Mouse (Mus musculus): ENCODE results near the gene Ptpro.

Gene Ptpro

GRCm38 (mm10) chr6:137503009-137503408 is 250.9 kb downstream of the Ptpro start:
- DNase-seq: no peak

GRCm38 (mm10) chr6:137503462-137503861 is 251.3 kb downstream of the Ptpro start:
- DNase-seq: no peak

- DNase-seq: no peak
Observed at GRCm38 (mm10) chr6:137504052-137504451, 251.9 kb downstream of the Ptpro start.

GRCm38 (mm10) chr6:137505555-137506227 is 253.6 kb downstream of the Ptpro start:
- no peak for DNase-seq

- no peak for DNase-seq
Observed at GRCm38 (mm10) chr6:137506563-137506962, 254.4 kb downstream of the Ptpro start.

GRCm38 (mm10) chr6:137508936-137509335 is 256.8 kb downstream of the Ptpro start:
- no peak for DNase-seq

- no peak for DNase-seq
Observed at GRCm38 (mm10) chr6:137509341-137510045, 257.4 kb downstream of the Ptpro start.

GRCm38 (mm10) chr6:137512753-137513152 is 260.6 kb downstream of the Ptpro start:
- DNase-seq: no peak

All from cerebellum, postnatal 36 days (tissue).